Mouse (Mus musculus): Measurements from ENCODE around the gene Sik2.

DNA sequence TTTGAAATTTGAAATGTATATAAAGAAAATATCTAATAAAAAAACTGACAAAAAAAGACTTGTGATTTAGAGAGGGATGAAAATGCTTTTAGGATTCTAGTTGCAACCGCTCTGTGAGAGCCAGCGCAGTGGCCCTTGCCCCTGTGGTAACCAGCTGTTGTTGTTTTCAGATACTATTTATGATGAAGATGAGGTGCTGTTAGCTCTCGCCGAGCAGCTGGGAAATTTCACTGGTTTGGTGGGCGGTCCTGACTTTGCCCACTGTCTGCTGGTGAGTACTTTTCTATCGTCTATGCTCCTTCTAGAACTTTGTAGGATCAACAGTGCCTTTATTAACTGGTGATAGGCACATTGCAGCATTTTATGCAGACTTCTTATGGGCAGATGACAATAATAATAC is 150.2 kb downstream of the Sik2 start:
- TF ChIP-seq TAL1 (IDR thresholded peaks at IDR 0.05; ENCODE audit: low read length) (no peak), USF1 (IDR thresholded peaks at IDR 0.05; ENCODE audit: low read depth, low read length) (no peak), EP300 (IDR thresholded peaks at IDR 0.05; ENCODE audit: low read depth in 1 of 2, low read length in 2 of 2) (no peak), POLR2AphosphoS2 (IDR thresholded peaks at IDR 0.05; ENCODE audit: low read length) (no peak), POLR2A (IDR thresholded peaks at IDR 0.05; ENCODE audit: control insufficient read depth in 1 of 2, insufficient read depth in 1 of 2, low read depth in 1 of 2, low read length in 2 of 2, poor library complexity in 1 of 2) (no peak), CTCF (IDR thresholded peaks at IDR 0.05 in 2 of 3, conservative IDR thresholded peaks at IDR 0.05 in 1 of 3; ENCODE audit: control insufficient read depth in 1 of 3, insufficient read depth in 1 of 3, low read depth in 2 of 3, low read length in 3 of 3, poor library complexity in 1 of 3, severe bottlenecking in 1 of 3) (no peak), SIN3A (IDR thresholded peaks at IDR 0.05; ENCODE audit: low read length) (no peak), GABPA (IDR thresholded peaks at IDR 0.05; ENCODE audit: low read depth, low read length) (no peak), USF2 (IDR thresholded peaks at IDR 0.05; ENCODE audit: borderline replicate concordance in 1 of 2, insufficient read depth in 1 of 2, low read depth in 1 of 2, low read length in 2 of 2) (no peak), MEF2A (IDR thresholded peaks at IDR 0.05; ENCODE audit: extremely low read depth, insufficient replicate concordance, low read depth, low read length, poor library complexity, severe bottlenecking) (no peak)

All from MEL (cell line).